ENCODE assay signal across 13 mouse cellular contexts in the genomic region with DNA sequence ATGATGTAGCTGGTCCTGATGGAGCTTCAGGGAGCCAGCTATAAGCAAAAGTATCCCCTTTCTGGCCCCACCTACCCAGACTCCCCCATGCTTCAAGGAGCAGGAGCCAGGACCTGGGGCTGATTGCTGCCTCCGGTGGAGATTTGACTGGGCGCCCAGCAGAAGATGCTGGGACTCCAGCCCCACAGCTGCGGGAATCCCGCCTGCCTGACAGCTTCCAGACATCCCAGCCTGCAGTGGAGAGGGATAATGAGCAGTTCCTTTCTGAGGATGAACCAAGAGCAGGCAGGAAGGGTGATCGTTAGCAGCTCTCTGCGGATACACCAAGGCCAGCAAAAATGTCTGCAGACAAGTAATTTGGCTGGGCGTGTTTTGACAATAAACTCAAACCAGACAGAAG.
DNase-seq lines count a peak whose midpoint lies in the region; ATAC-seq and TF ChIP-seq lines count a peak whose summit lies in the region.
"Had no signal": no experiment of that assay in that cellular context is flagged by ENCODE, and none has a peak within 500 bp of the region (broad histone marks: within the 10 kb centered on the region; RNA-seq: fewer than 3 reads in every experiment).

No protein-coding gene starts in this region.

- no peaks in the 10 kb centered on the region for H3K36me3 ChIP-seq in heart, embryonic 10.5 days
- H3K36me3 ChIP-seq in heart, adult 2 months (ENCODE audit: control insufficient read depth, insufficient read depth, low read length): no peaks in the 10 kb centered on the region
- H3K36me3 ChIP-seq in E14TG2a.4 (ENCODE audit: insufficient read depth, low read length): no peaks in the 10 kb centered on the region
- H3K36me3 ChIP-seq in lung, postnatal 0 days (ENCODE audit: insufficient read depth, low read length): no peaks in the 10 kb centered on the region
- H3K36me3 ChIP-seq: hindbrain, embryonic 15.5 days; liver, embryonic 13.5 days; neural tube, embryonic 12.5 days had no signal

- TF ChIP-seq EP300 in heart, adult 2 months (IDR thresholded peaks at IDR 0.05; ENCODE audit: insufficient read depth, low read depth, low read length): no peak
- no peak for TF ChIP-seq EP300 in lung, postnatal 0 days (IDR thresholded peaks at IDR 0.05)

- H3K4me3 ChIP-seq in heart, embryonic 10.5 days: no peak overlapping the region
- H3K4me3 ChIP-seq in heart, adult 2 months: no peak overlapping the region
- H3K4me3 ChIP-seq in E14TG2a.4 (replicated peaks; ENCODE audit: low read length): 0 out of 2 replicates have a peak overlapping the region, but pooled peaks have one; percentile 23
- H3K4me3 ChIP-seq in lung, adult 2 months (replicated peaks; ENCODE audit: extremely low read depth, low read depth, low read length): no peak overlapping the region
- H3K4me3 ChIP-seq in lung, postnatal 0 days (ENCODE audit: low read depth, low read length): no peak overlapping the region
- H3K4me3 ChIP-seq: hindbrain, embryonic 15.5 days; liver, embryonic 13.5 days; neural tube, embryonic 12.5 days had no signal

- TF ChIP-seq CTCF in heart, adult 2 months (IDR thresholded peaks at IDR 0.05): no peak
- no peak for TF ChIP-seq CTCF in E14TG2a.4 (conservative IDR thresholded peaks at IDR 0.05; ENCODE audit: low read length)
- no peak for TF ChIP-seq CTCF in brain, embryonic 14.5 days (IDR thresholded peaks at IDR 0.05; ENCODE audit: borderline replicate concordance, extremely low read depth, insufficient read depth, insufficient read length)
- TF ChIP-seq CTCF in lung, adult 2 months (IDR thresholded peaks at IDR 0.05; ENCODE audit: insufficient read depth, low read length): no peak
- TF ChIP-seq CTCF in lung, postnatal 0 days (IDR thresholded peaks at IDR 0.05): no peak

- H3K9me3 ChIP-seq in heart, embryonic 10.5 days: no peaks in the 10 kb centered on the region
- H3K9me3 ChIP-seq in E14TG2a.4 (ENCODE audit: low read length): no peaks in the 10 kb centered on the region
- no peaks in the 10 kb centered on the region for H3K9me3 ChIP-seq in lung, postnatal 0 days (ENCODE audit: low read length)
- H3K9me3 ChIP-seq: hindbrain, embryonic 15.5 days; liver, embryonic 13.5 days; neural tube, embryonic 12.5 days had no signal

- H3K9ac ChIP-seq in heart, adult 2 months (ENCODE audit: low read depth, low read length): no peak overlapping the region
- no peak overlapping the region for H3K9ac ChIP-seq in lung, postnatal 0 days (replicated peaks; ENCODE audit: low read depth)
- H3K9ac ChIP-seq: hindbrain, embryonic 15.5 days; liver, embryonic 13.5 days; neural tube, embryonic 12.5 days had no signal

- H3K4me1 ChIP-seq in heart, embryonic 10.5 days: peaks cover 7% of the 10 kb centered on the region
- H3K4me1 ChIP-seq in heart, adult 2 months (ENCODE audit: control insufficient read depth, insufficient read depth, low read length): no peaks in the 10 kb centered on the region
- peaks cover 18% of the 10 kb centered on the region for H3K4me1 ChIP-seq in E14TG2a.4 (replicated peaks; ENCODE audit: low read depth, low read length)
- H3K4me1 ChIP-seq in lung, adult 2 months (ENCODE audit: control insufficient read depth, insufficient read depth, low read length): no peaks in the 10 kb centered on the region; the same call in 1 of the 2 replicates
- H3K4me1 ChIP-seq in lung, postnatal 0 days (ENCODE audit: insufficient read depth, low read depth, low read length): no peaks in the 10 kb centered on the region
- H3K4me1 ChIP-seq: liver, embryonic 13.5 days; neural tube, embryonic 12.5 days had no signal

- peaks cover 8% of the 10 kb centered on the region; the same call in 1 of the 2 replicates for H3K27me3 ChIP-seq in heart, embryonic 10.5 days (ENCODE audit: insufficient read depth, poor library complexity, severe bottlenecking)
- H3K27me3 ChIP-seq in heart, adult 2 months (ENCODE audit: control insufficient read depth, insufficient read depth, low read length): no peaks in the 10 kb centered on the region
- H3K27me3 ChIP-seq in E14TG2a.4 (ENCODE audit: insufficient read depth, low read length): no peaks in the 10 kb centered on the region
- H3K27me3 ChIP-seq in lung, postnatal 0 days (replicated peaks; ENCODE audit: insufficient read depth, low read length): no peaks in the 10 kb centered on the region
- H3K27me3 ChIP-seq: hindbrain, embryonic 15.5 days; liver, embryonic 13.5 days; neural tube, embryonic 12.5 days had no signal

- DNase-seq in heart, embryonic 10.5 days (ENCODE audit: low spot score): no peak
- DNase-seq in heart, adult 2 months: no peak
- peak; percentile 76 for DNase-seq in brain, embryonic 14.5 days (ENCODE audit: low read depth)
- DNase-seq in gastrocnemius, postnatal 4 days (ENCODE audit: low spot score in 2 of 2): peak; percentile 21 to 66
- no peak for DNase-seq in lung, adult 2 months
- no peak for DNase-seq in heart, postnatal 10 days
- DNase-seq in lung, postnatal 0 days (ENCODE audit: low spot score): no peak
- DNase-seq: liver, embryonic 13.5 days; right cerebral cortex, postnatal 25 days; thymus, adult 2 months had no signal

- intact Hi-C loops in heart, adult 2 months (cut with DNase I): no loop called here
- intact Hi-C loops in heart, postnatal 10 days (cut with DNase I): no loop called here

- no peak for TF ChIP-seq POLR2A in heart, adult 2 months (IDR thresholded peaks at IDR 0.05; ENCODE audit: insufficient read depth, low read depth, low read length)
- TF ChIP-seq POLR2A in brain, embryonic 14.5 days (IDR thresholded peaks at IDR 0.05; ENCODE audit: borderline replicate concordance, extremely low read depth, insufficient read depth, insufficient read length, poor library complexity, severe bottlenecking): no peak
- no peak for TF ChIP-seq POLR2A in lung, adult 2 months (IDR thresholded peaks at IDR 0.05; ENCODE audit: borderline replicate concordance, extremely low read depth, low read depth, low read length)

- WGBS in heart, embryonic 10.5 days: 11% methylated on average over 7 of the region's 7 CpGs
- 16% methylated on average over 7 of the region's 7 CpGs for WGBS in heart, adult 2 months
- 27% methylated on average over 7 of the region's 7 CpGs for WGBS in lung, adult 2 months
- WGBS in lung, postnatal 0 days: 32% methylated on average over 7 of the region's 7 CpGs

- H3K4me2 ChIP-seq in lung, postnatal 0 days (replicated peaks; ENCODE audit: low read depth, low read length): no peak overlapping the region
- H3K4me2 ChIP-seq: hindbrain, embryonic 15.5 days; liver, embryonic 13.5 days; neural tube, embryonic 12.5 days had no signal

- ATAC-seq in lung, postnatal 0 days: no peak

- 0 out of 2 replicates have a peak overlapping the region, but pooled peaks have one; percentile 25 for H3K27ac ChIP-seq in heart, embryonic 10.5 days
- no peak overlapping the region for H3K27ac ChIP-seq in heart, adult 2 months
- no peak overlapping the region for H3K27ac ChIP-seq in lung, postnatal 0 days (ENCODE audit: low read length)
- H3K27ac ChIP-seq: hindbrain, embryonic 15.5 days; liver, embryonic 13.5 days; neural tube, embryonic 12.5 days had no signal

- H3K79me2 ChIP-seq in heart, adult 2 months (replicated peaks; ENCODE audit: control insufficient read depth, insufficient read depth, low read length): no peaks in the 10 kb centered on the region

Comparison
In these comparisons a context has a peak if more than half of its experiments do, and no peak if none do; other contexts are left out.
1. DNase-seq: peak in brain, embryonic 14.5 days (single experiment) and gastrocnemius, postnatal 4 days (2 of 2); none in heart, embryonic 10.5 days (single experiment), heart, adult 2 months (0 of 2), lung, adult 2 months (single experiment), heart, postnatal 10 days (0 of 2) and lung, postnatal 0 days (single experiment).